Comparison of ENCODE assay signal across 13 mouse cellular contexts in the genomic region with DNA sequence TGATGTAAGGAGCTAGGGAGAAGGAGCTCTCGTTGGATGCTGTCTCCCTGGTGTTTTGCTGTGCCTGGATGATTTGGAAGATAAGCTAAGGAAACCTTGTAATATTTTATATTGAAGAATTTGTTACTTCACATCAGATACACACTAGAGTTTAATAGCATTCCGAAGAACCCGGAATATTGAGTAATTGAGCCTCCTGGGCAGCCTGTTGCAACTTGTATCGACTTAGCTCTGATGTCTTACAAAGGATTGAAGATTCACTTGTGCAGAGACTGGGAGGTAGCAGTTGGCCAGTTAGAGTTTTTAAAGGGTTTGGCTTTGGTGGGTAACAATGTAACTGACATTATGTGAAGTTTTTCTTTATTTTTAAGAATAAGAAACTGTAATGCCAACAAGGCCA.
"Had no signal": no experiment of that assay in that cellular context is flagged by ENCODE, and none has a peak within 500 bp of the region (broad histone marks: within the 10 kb centered on the region; RNA-seq: fewer than 3 reads in every experiment).

No protein-coding gene starts in this region.

- H3K9me3 ChIP-seq: liver, embryonic 12.5 days; liver, embryonic 15.5 days had no signal

- H3K27me3 ChIP-seq: liver, embryonic 12.5 days; liver, embryonic 15.5 days had no signal

- H3K9ac ChIP-seq: liver, embryonic 12.5 days; liver, embryonic 15.5 days had no signal

- H3K36me3 ChIP-seq: liver, embryonic 12.5 days; liver, embryonic 15.5 days had no signal

- H3K4me3 ChIP-seq: liver, embryonic 12.5 days; liver, embryonic 15.5 days had no signal

- ATAC-seq: intestine, embryonic 16.5 days; liver, embryonic 12.5 days had no signal

- DNase-seq: kidney, adult 18-20 months; kidney, adult 9 months; kidney, postnatal 14 days; kidney, postnatal 4 days; liver; lung, adult 18-20 months; lung, postnatal 4 days; midbrain, embryonic 14.5 days; thymus, postnatal 25 days had no signal

- H3K4me2 ChIP-seq: liver, embryonic 12.5 days; liver, embryonic 15.5 days; midbrain, embryonic 11.5 days had no signal

- H3K4me1 ChIP-seq: liver, embryonic 12.5 days; liver, embryonic 15.5 days had no signal

- H3K27ac ChIP-seq: liver, embryonic 12.5 days; liver, embryonic 15.5 days had no signal
